Mouse (Mus musculus): ENCODE results near the gene Map2k7. TPM values are rescaled to one million over a fixed set of nuclear protein-coding genes. Genes with fewer than 3 reads are reported as not detected.

The Map2k7 gene
- polyA plus RNA-seq, 1 experiment from 2014 or later: 19.1 TPM

DNA sequence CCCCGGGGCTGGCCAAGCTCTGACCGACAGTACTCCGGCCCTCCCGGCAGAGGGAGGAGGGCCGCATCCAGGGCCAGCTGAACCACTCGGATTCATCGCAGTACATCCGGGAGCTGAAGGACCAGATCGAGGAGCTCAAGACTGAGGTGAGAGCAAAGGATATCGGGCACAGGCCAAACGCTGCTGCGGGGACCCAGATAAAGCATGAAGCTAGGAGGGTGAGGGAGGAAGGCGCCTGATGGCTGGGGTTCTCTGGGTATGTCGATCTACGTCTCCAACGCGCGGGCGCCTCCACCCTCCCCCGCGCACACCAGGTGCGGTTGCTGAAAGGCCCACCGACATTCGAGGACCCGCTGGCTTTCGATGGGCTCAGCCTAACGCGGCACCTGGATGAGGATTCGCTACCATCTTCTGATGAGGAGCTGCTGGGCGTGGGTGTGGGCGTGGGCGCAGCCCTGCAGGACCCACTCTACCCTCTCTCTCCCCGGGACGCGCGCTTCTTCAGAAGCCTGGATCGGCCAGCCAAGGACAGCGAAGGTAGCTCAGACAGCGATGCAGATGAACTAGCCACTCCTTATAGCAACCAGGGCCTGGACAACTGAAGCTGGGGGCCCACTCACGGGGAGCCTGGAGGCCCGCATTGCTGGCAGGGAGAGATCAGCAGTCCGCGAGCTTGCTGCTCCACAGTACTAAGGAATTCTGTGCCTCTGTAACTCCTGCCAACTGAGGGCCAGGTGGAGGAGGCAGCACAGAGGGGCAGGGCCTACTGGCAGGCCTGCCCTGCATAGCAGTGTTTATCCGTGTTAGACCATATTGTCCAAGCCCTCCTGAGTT, 32.1 kb upstream of the Map2k7 start:
- 17% methylated on average over 44 of the region's 44 CpGs for WGBS
- peak; percentile 70 for DNase-seq (ENCODE audit: low spot score)
- Histone ChIP-seq H3K9ac (ENCODE audit: low read length) (no peak overlapping the region; the same call in 1 of the 2 replicates), H3K4me1 (replicated peaks; ENCODE audit: control insufficient read depth, insufficient read depth, low read length) (peaks cover 8% of the 10 kb centered on the region), H3K9me3 (ENCODE audit: control insufficient read depth, low read length) (no peaks in the 10 kb centered on the region), H3K4me2 (ENCODE audit: low read length) (peak overlapping the region; percentile 7; the same call in 1 of the 2 replicates), H3K36me3 (ENCODE audit: control insufficient read depth, insufficient read depth, low read length) (0 out of 2 replicates have a peak, but pooled peaks cover 6% of the 10 kb centered on the region), H3K27ac (ENCODE audit: low read depth) (no peak overlapping the region), H3K4me3 (ENCODE audit: low read depth, low read length) (no peak overlapping the region), H3K27me3 (replicated peaks; ENCODE audit: control insufficient read depth, insufficient read depth, low read length) (peaks cover 23% of the 10 kb centered on the region)
- peak; percentile 25 for ATAC-seq (replicated peaks; ENCODE audit: low FRiP score, low TSS enrichment, low read depth)

DNA sequence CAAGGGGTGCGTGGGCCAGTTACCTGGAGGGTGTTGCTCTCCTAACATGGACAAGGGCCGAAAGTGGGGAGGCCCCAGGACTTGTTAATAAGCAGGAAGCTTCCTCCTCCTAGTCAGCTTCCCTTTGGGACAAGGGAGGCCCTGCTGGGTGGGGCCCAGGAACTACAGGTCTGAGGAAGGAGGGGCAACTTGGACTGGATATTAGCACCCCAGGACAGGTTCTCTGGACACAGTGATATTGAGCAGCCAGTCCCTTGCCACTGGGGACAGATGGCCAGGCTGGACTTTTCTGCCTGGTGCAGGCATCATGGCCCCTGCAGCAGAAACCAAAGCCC, 31.6 kb upstream of the Map2k7 start:
- WGBS: 64% methylated on average over 2 of the region's 2 CpGs
- Histone ChIP-seq H3K27ac (ENCODE audit: low read depth) (no peak overlapping the region), H3K9me3 (ENCODE audit: control insufficient read depth, low read length) (no peaks in the 10 kb centered on the region), H3K4me2 (ENCODE audit: low read length) (0 out of 2 replicates have a peak overlapping the region, but pooled peaks have one; percentile 7), H3K36me3 (ENCODE audit: control insufficient read depth, insufficient read depth, low read length) (0 out of 2 replicates have a peak, but pooled peaks cover 6% of the 10 kb centered on the region), H3K4me3 (ENCODE audit: low read depth, low read length) (no peak overlapping the region), H3K9ac (ENCODE audit: low read length) (no peak overlapping the region), H3K4me1 (replicated peaks; ENCODE audit: control insufficient read depth, insufficient read depth, low read length) (peaks cover 8% of the 10 kb centered on the region), H3K27me3 (replicated peaks; ENCODE audit: control insufficient read depth, insufficient read depth, low read length) (peaks cover 23% of the 10 kb centered on the region)
- ATAC-seq (replicated peaks; ENCODE audit: low FRiP score, low TSS enrichment, low read depth) (0 out of 2 replicates have a peak, but pooled peaks have one; percentile 1), DNase-seq (ENCODE audit: low spot score) (no peak)

DNA sequence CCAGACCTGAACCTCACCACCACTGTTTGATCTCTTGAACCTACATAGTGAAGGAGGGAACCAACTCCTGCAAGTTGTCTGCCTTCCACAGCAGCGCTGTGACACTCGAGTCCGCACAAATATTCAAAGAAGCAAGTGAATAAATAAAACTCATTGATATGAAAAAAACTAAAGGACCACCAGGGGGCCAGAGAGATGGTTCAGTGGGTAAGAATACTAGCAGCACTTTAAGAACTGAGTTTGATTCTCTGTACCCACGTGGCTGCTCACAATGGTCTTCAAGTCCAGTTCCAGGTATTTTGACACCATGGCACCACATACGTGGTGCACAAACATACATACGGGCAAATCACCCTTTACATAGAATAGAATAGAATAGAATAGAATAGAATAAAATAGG, 27.4 kb upstream of the Map2k7 start:
- Histone ChIP-seq H3K36me3 (ENCODE audit: control insufficient read depth, insufficient read depth, low read length) (0 out of 2 replicates have a peak, but pooled peaks cover 6% of the 10 kb centered on the region), H3K9ac (ENCODE audit: low read length) (no peak overlapping the region), H3K27me3 (replicated peaks; ENCODE audit: control insufficient read depth, insufficient read depth, low read length) (peaks cover 18% of the 10 kb centered on the region), H3K4me3 (ENCODE audit: low read depth, low read length) (no peak overlapping the region), H3K9me3 (ENCODE audit: control insufficient read depth, low read length) (no peaks in the 10 kb centered on the region), H3K27ac (ENCODE audit: low read depth) (no peak overlapping the region), H3K4me2 (ENCODE audit: low read length) (no peak overlapping the region), H3K4me1 (replicated peaks; ENCODE audit: control insufficient read depth, insufficient read depth, low read length) (peaks cover 19% of the 10 kb centered on the region)
- DNase-seq (ENCODE audit: low spot score): no peak
- 79% methylated on average over 6 of the region's 6 CpGs for WGBS
- ATAC-seq (replicated peaks; ENCODE audit: low FRiP score, low TSS enrichment, low read depth): no peak

GRCm38 (mm10) chr8:4212809-4213209, 25.7 kb upstream of the Map2k7 start:
- WGBS: 2% methylated on average over 25 of the region's 25 CpGs
- peak overlapping the region; percentile 41; the same call in 1 of the 2 replicates for H3K9ac ChIP-seq (ENCODE audit: low read length)
- ATAC-seq (replicated peaks; ENCODE audit: low FRiP score, low TSS enrichment, low read depth) (peak; percentile 9), DNase-seq (ENCODE audit: low spot score) (no peak)
- H3K9me3 ChIP-seq (ENCODE audit: control insufficient read depth, low read length): no peaks in the 10 kb centered on the region
- peak overlapping the region; percentile 41 for H3K4me3 ChIP-seq (ENCODE audit: low read depth, low read length)
- peaks cover 31% of the 10 kb centered on the region for H3K27me3 ChIP-seq (replicated peaks; ENCODE audit: control insufficient read depth, insufficient read depth, low read length)
- H3K36me3 ChIP-seq (ENCODE audit: control insufficient read depth, insufficient read depth, low read length): 0 out of 2 replicates have a peak, but pooled peaks cover 6% of the 10 kb centered on the region
- 0 out of 2 replicates have a peak overlapping the region, but pooled peaks have one; percentile 65 for H3K27ac ChIP-seq (ENCODE audit: low read depth)
- H3K4me2 ChIP-seq (ENCODE audit: low read length): peak overlapping the region; percentile 88
- H3K4me1 ChIP-seq (replicated peaks; ENCODE audit: control insufficient read depth, insufficient read depth, low read length): peaks cover 10% of the 10 kb centered on the region; the same call in 1 of the 2 replicates

DNA sequence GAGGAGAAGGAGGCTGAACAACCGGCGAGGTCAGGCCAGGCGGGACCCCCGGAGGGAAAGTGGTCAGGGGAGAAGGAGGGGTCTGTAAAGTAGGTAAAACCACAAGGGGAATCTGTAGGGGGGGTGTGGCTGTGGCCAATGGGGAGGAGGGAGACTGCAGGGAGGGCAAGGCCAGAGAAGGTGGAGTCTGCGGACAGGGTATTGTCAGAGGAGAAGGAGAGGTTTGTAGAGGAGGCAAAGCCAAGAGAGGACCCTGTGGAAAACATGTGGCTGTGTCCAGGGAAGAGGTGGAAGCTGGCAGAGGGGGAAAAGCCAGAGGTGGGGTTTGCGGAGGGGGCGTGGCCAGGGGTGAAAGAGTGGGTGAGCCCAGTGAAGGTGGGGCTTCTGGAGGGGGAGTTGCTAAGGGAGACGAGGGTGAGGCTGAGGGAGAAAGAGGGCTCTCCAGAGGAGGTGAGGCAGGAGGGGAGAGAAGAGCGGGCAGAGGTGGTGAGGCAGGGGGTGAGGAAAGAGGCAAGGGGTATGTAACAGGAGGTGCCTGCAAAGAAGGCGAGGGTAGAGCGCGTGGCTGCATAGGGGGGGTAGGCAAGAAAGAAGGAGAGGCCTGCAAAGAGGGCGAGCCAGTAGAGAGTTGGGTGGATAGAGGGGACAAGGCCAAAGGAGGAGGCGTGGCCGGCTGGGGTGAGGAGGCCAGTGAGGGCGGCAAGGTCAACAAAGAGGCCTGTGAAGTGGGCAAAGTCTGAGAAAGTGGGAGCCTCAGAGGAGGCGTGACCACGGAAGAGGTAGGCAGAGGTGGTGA, 25.1 kb upstream of the Map2k7 start:
- H3K27ac ChIP-seq (ENCODE audit: low read depth): peak overlapping the region; percentile 65
- peaks cover 37% of the 10 kb centered on the region for H3K27me3 ChIP-seq (replicated peaks; ENCODE audit: control insufficient read depth, insufficient read depth, low read length)
- peak; percentile 68 for ATAC-seq (replicated peaks; ENCODE audit: low FRiP score, low TSS enrichment, low read depth)
- peak overlapping the region; percentile 88 for H3K4me2 ChIP-seq (ENCODE audit: low read length)
- peak overlapping the region; percentile 41 for H3K4me3 ChIP-seq (ENCODE audit: low read depth, low read length)
- peak overlapping the region; percentile 41 for H3K9ac ChIP-seq (ENCODE audit: low read length)
- H3K9me3 ChIP-seq (ENCODE audit: control insufficient read depth, low read length): no peaks in the 10 kb centered on the region
- 3% methylated on average over 18 of the region's 18 CpGs for WGBS
- H3K4me1 ChIP-seq (replicated peaks; ENCODE audit: control insufficient read depth, insufficient read depth, low read length): peaks cover 10% of the 10 kb centered on the region; the same call in 1 of the 2 replicates
- DNase-seq (ENCODE audit: low spot score): peak; percentile 81
- 0 out of 2 replicates have a peak, but pooled peaks cover 6% of the 10 kb centered on the region for H3K36me3 ChIP-seq (ENCODE audit: control insufficient read depth, insufficient read depth, low read length)

- Histone ChIP-seq H3K27ac (ENCODE audit: low read depth) (peak overlapping the region; percentile 65), H3K9me3 (ENCODE audit: control insufficient read depth, low read length) (no peaks in the 10 kb centered on the region), H3K4me2 (ENCODE audit: low read length) (peak overlapping the region; percentile 88), H3K9ac (ENCODE audit: low read length) (0 out of 2 replicates have a peak overlapping the region, but pooled peaks have one; percentile 29), H3K4me1 (replicated peaks; ENCODE audit: control insufficient read depth, insufficient read depth, low read length) (peaks cover 10% of the 10 kb centered on the region; the same call in 1 of the 2 replicates), H3K4me3 (ENCODE audit: low read depth, low read length) (peak overlapping the region; percentile 41), H3K27me3 (replicated peaks; ENCODE audit: control insufficient read depth, insufficient read depth, low read length) (peaks cover 40% of the 10 kb centered on the region), H3K36me3 (ENCODE audit: control insufficient read depth, insufficient read depth, low read length) (0 out of 2 replicates have a peak, but pooled peaks cover 6% of the 10 kb centered on the region)
- WGBS: 8% methylated on average over 33 of the region's 33 CpGs
- ATAC-seq (replicated peaks; ENCODE audit: low FRiP score, low TSS enrichment, low read depth): peak; percentile 58
- peak; percentile 83 for DNase-seq (ENCODE audit: low spot score)
Observed at GRCm38 (mm10) chr8:4214006-4214980, 24.2 kb upstream of the Map2k7 start.

DNA sequence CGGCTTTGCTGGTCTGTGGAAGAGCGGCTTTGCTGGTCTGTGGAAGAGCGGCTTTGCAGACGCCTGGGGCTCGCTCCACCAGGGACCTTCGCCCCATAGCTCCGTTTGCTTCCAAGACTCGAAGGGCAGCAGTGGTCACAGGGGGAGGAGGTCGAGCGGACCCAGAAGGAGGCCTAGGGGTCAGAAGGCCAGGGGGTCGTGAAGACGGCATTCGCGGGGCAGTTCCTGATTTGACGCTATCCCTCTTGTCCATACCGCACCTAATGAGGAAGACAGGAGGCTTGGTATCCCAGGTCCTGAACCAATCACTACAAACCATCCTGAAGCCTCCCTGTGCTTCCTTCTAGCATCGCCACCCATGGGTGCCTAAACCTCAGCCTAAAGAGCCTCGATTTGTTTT, 22.2 kb upstream of the Map2k7 start:
- Histone ChIP-seq H3K4me3 (ENCODE audit: low read depth, low read length) (peak overlapping the region; percentile 37), H3K36me3 (ENCODE audit: control insufficient read depth, insufficient read depth, low read length) (no peaks in the 10 kb centered on the region), H3K9ac (ENCODE audit: low read length) (peak overlapping the region; percentile 43), H3K9me3 (ENCODE audit: control insufficient read depth, low read length) (no peaks in the 10 kb centered on the region), H3K27ac (ENCODE audit: low read depth) (no peak overlapping the region), H3K4me2 (ENCODE audit: low read length) (peak overlapping the region; percentile 63), H3K4me1 (replicated peaks; ENCODE audit: control insufficient read depth, insufficient read depth, low read length) (peaks cover 10% of the 10 kb centered on the region; the same call in 1 of the 2 replicates), H3K27me3 (replicated peaks; ENCODE audit: control insufficient read depth, insufficient read depth, low read length) (peaks cover 40% of the 10 kb centered on the region)
- ATAC-seq (replicated peaks; ENCODE audit: low FRiP score, low TSS enrichment, low read depth) (no peak), DNase-seq (ENCODE audit: low spot score) (no peak)
- WGBS: 7% methylated on average over 18 of the region's 18 CpGs
